Mouse (Mus musculus) hindbrain, embryonic 13.5 days (tissue): ENCODE data around the gene Nfat5. TPM values are rescaled to one million over a fixed set of nuclear protein-coding genes. Genes with fewer than 3 reads are reported as not detected.
A peak's percentile ranks its signal among the peaks of the same experiment; 100 is the strongest.

ENCODE experiments used
- ATAC-seq: fragments of 200-750 bp; cut with Nextera tagmentation; 2 replicates; pipeline ENCODE4 v1.8.0; 2017; ENCODE audit warnings: moderate TSS enrichment; ENCODE audit not compliant: low FRiP score
- H3K27ac ChIP-seq: fragments of 300-500 bp; sonication (generic); 2 replicates; pipeline ENCODE4 v1.5.1; 2015; ENCODE audit warnings: inconsistent platforms, mild to moderate bottlenecking, moderate library complexity
- H3K27me3 ChIP-seq: fragments of 300-500 bp; sonication (generic); 2 replicates; pipeline ENCODE4 v1.6.1; 2015; ENCODE audit warnings: mild to moderate bottlenecking, inconsistent platforms
- H3K36me3 ChIP-seq: fragments of 300-500 bp; sonication (generic); 2 replicates; pipeline ENCODE4 v1.6.1; 2015; ENCODE audit warnings: mild to moderate bottlenecking, inconsistent platforms
- H3K4me1 ChIP-seq: fragments of 300-500 bp; sonication (generic); replicated peaks from 2 replicates; pipeline ENCODE4 v1.6.1; 2015; ENCODE audit warnings: inconsistent platforms
- H3K4me2 ChIP-seq: fragments of 300-500 bp; sonication (generic); 2 replicates; pipeline ENCODE4 v1.6.1; 2015; ENCODE audit warnings: inconsistent platforms, mild to moderate bottlenecking, moderate library complexity
- H3K4me3 ChIP-seq: fragments of 300-500 bp; sonication (generic); 2 replicates; pipeline ENCODE4 v1.5.1; 2015; ENCODE audit warnings: mild to moderate bottlenecking, inconsistent platforms
- H3K9ac ChIP-seq: fragments of 300-500 bp; sonication (generic); 2 replicates; pipeline ENCODE4 v1.6.1; 2015; ENCODE audit warnings: mild to moderate bottlenecking, inconsistent platforms
- H3K9me3 ChIP-seq: fragments of 300-500 bp; sonication (generic); 2 replicates; pipeline ENCODE4 v1.6.1; 2016; ENCODE audit warnings: inconsistent platforms
- WGBS: fragments of 180-500 bp; shearing (Covaris S2); methylation state at CpG from one replicate; pipeline ENCODE4 v1.1.7; 2015; 5-methylcytosine and 5-hydroxymethylcytosine counted together
- polyA plus RNA-seq: library from polyadenylated mRNA; unstranded; fragments of >200 nt; fragmentation: Nextera tagmentation; extraction: Ambion mirVana; gene quantifications from 2 replicates; pipeline ENCODE4 v1.2.1, GENCODE M21; 2015

The Nfat5 gene
- polyA plus RNA-seq, 1 experiment from 2014 or later: 14.5 TPM

DNA sequence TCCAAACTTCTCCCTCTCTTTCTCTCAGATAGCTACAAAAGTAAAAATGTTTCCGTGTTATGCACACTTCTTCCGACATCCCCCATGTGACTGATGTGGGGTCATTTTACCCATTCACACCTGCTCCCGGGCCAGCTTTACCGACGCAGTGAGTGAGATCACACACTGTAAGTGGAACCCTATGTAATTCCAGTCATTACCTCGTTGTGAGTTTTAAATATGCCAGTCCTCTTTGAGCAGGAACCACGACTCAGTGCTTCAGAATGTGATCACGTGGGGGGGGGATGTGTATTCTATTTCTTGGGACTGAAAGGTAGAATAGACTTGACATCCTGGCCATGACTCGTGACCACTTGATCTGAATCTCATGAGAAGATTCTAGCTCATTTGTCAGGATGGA is 24.8 kb upstream of the Nfat5 start:
- Histone ChIP-seq H3K4me1 (no peaks in the 10 kb centered on the region), H3K27me3 (no peaks in the 10 kb centered on the region), H3K27ac (no peak overlapping the region), H3K4me3 (no peak overlapping the region), H3K9ac (no peak overlapping the region), H3K4me2 (no peak overlapping the region), H3K9me3 (no peaks in the 10 kb centered on the region), H3K36me3 (no peaks in the 10 kb centered on the region)
- no peak for ATAC-seq
- WGBS: 79% methylated on average over 9 of the region's 9 CpGs

DNA sequence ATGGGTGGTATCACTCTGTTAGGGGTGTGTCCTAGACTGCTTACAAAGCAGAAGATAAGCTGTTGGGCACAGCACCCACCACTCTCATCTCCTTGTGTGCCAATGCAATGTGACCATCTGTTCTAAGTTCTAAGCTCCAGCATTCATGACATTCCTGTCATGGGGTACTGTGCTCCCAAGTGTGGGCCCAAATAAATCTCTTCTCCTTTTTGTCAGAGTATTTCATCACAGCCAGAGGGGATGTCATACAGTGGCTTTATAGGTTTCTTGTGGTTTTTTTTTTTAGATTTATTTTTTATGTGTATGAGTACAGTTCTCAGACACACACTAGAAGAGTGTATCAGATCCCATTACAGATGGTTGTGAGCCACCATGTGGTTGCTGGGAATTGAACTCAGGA is 24.1 kb upstream of the Nfat5 start:
- H3K4me1 ChIP-seq: no peaks in the 10 kb centered on the region
- no peak for ATAC-seq
- no peak overlapping the region for H3K4me2 ChIP-seq
- no peak overlapping the region for H3K27ac ChIP-seq
- no peaks in the 10 kb centered on the region for H3K36me3 ChIP-seq
- H3K4me3 ChIP-seq: no peak overlapping the region
- H3K9me3 ChIP-seq: no peaks in the 10 kb centered on the region
- H3K27me3 ChIP-seq: no peaks in the 10 kb centered on the region
- H3K9ac ChIP-seq: no peak overlapping the region

DNA sequence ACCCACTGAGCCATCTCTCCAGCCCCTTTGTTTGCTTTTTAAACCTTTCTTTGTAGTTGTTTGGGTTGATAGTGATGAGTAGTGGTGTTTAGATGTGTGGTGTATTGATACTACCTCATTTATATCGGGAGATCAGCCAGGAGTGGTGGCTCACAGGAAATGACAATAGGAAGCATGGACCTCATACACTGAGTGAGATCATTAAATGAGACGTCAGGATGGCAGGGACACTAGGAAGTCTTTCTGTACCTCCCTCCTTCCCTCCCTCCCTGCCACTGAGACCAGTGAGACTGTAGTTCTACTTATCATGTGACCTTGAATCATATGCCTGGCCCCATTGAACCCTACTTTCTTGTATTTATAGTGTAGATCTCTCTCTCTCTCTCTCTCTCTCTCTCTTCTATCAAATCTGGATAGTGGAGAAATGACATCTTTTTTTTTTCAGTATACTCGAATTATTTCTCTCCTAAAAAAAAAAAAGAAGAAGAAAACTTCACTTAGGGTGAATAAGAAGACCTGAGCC is 23.6 kb upstream of the Nfat5 start:
- Histone ChIP-seq H3K27me3 (no peaks in the 10 kb centered on the region), H3K36me3 (no peaks in the 10 kb centered on the region), H3K9ac (no peak overlapping the region), H3K27ac (no peak overlapping the region), H3K4me2 (no peak overlapping the region), H3K9me3 (no peaks in the 10 kb centered on the region), H3K4me3 (no peak overlapping the region), H3K4me1 (no peaks in the 10 kb centered on the region)
- WGBS: 66% methylated on average over 3 of the region's 3 CpGs
- no peak for ATAC-seq

DNA sequence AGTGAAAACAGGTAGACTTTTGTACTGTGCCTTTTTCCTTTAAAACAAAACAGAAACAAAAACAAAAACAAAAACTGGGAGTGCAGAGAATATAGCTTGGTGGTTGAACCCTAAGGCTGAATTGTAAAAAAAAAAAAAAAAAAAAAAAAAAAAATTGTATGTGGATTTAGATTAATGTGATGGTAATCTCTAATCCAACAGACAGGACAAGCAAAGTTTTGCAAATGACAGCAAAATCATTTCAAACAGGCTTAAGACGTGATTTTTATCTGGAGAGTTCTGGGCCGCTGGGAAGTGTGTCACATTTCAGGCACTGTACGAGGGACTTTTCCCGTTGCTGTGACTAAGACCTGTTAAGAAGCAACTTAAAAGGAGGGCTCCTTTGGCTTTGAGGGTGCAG is 23.0 kb upstream of the Nfat5 start:
- 78% methylated on average over 4 of the region's 4 CpGs for WGBS
- Histone ChIP-seq H3K9me3 (no peaks in the 10 kb centered on the region), H3K36me3 (no peaks in the 10 kb centered on the region), H3K4me3 (no peak overlapping the region), H3K4me2 (no peak overlapping the region), H3K9ac (no peak overlapping the region), H3K27me3 (no peaks in the 10 kb centered on the region), H3K27ac (no peak overlapping the region), H3K4me1 (no peaks in the 10 kb centered on the region)
- ATAC-seq: no peak

DNA sequence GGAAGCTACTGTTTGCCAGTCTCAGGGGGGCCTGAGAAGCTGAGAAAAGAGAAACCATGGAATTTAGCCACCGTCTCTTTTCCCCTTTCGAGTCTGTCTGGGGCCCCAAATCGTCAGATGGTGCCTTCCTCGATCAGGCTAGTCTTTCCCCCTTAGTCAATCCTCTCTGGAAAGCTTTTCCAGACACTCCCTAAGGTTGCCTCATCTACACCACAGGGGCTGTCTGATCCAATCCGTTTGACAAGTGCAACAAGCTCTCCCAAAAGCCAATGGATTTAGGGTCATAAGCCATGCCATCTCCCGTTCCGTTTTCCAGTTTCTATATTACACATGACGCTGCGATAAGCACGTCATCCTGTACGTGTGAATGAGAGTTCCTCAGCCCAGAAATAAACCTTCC is 22.5 kb upstream of the Nfat5 start:
- H3K4me1 ChIP-seq: no peaks in the 10 kb centered on the region
- no peak for ATAC-seq
- no peak overlapping the region for H3K4me3 ChIP-seq
- no peak overlapping the region for H3K4me2 ChIP-seq
- H3K36me3 ChIP-seq: no peaks in the 10 kb centered on the region
- 68% methylated on average over 11 of the region's 11 CpGs for WGBS
- no peak overlapping the region for H3K9ac ChIP-seq
- no peaks in the 10 kb centered on the region for H3K9me3 ChIP-seq
- no peak overlapping the region for H3K27ac ChIP-seq
- no peaks in the 10 kb centered on the region for H3K27me3 ChIP-seq

DNA sequence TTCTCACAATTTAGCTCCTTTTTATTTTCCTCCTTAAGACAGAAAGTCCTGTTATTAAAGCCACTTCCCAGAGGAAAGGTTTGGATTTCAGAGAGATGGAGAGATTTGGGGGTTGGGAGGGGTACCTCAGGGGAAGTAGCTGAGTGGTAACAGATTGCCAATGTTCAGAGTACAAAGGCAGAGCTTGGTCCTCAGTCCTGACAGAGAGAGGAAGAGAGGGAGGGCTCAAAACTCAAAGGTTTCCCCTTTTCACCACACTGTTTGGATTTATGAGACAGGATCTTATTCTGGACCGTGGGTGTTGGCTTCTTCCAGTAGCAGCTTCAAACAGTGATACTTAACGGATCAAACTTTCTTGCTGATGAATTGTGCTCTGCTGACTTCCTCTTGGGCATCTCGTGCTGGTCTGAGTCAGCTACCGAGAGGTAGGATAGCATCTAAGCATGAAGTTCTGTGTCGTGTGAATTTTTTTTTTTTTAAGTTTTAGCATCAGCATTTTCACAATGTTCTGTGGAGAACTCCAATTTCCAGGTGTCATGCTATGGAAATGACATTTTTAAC is 15.9 kb upstream of the Nfat5 start:
- Histone ChIP-seq H3K36me3 (no peaks in the 10 kb centered on the region), H3K4me1 (no peaks in the 10 kb centered on the region), H3K4me2 (no peak overlapping the region), H3K9me3 (no peaks in the 10 kb centered on the region), H3K4me3 (no peak overlapping the region), H3K27ac (no peak overlapping the region), H3K27me3 (no peaks in the 10 kb centered on the region), H3K9ac (no peak overlapping the region)
- ATAC-seq: no peak
- 79% methylated on average over 5 of the region's 5 CpGs for WGBS

DNA sequence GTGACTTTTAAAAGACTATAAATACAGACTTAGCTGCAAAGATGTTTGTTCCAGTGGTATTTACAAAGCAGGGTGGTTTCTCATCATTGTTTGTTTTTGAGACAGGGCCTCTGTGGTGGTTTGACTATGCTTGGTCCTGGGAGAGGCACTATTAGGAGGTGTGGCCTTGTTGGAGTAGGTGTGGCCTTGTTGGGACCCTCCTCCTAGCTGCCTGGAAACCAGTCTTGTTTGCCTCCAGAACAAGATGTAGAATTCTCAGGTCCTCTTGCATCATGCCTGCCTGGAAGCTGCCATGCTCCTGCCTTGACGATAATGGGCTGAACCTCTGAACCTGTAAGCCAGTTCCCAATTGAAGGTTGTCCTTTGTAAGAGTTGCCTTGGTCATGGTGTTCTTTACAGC is 14.7 kb upstream of the Nfat5 start:
- WGBS: 76% methylated on average over 1 of the region's 1 CpGs
- H3K27me3 ChIP-seq: no peaks in the 10 kb centered on the region
- no peak overlapping the region for H3K27ac ChIP-seq
- no peaks in the 10 kb centered on the region for H3K36me3 ChIP-seq
- H3K4me3 ChIP-seq: no peak overlapping the region
- H3K9ac ChIP-seq: no peak overlapping the region
- H3K4me1 ChIP-seq: no peaks in the 10 kb centered on the region
- H3K4me2 ChIP-seq: no peak overlapping the region
- ATAC-seq: no peak
- no peaks in the 10 kb centered on the region for H3K9me3 ChIP-seq

DNA sequence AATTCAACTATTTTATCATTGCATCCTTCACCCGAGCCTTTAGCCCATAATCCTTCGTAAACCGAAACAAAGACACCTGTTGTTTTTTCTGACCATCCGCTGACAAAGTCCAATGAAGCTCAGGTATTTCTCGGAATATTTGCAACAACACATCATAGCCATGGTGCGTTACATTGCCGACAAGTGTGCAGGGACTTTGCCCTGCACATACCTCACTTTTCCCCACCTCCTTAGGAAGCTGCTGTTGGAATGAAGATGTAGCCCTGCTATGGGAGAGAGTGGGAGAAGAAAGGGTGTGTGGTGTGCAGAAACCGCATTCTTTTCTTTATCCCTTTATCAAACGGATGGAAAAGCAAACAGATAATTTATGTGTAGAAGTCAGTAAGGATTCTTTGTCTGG is 6.6 kb upstream of the Nfat5 start:
- Histone ChIP-seq H3K27me3 (no peaks in the 10 kb centered on the region), H3K4me3 (no peak overlapping the region), H3K9me3 (no peaks in the 10 kb centered on the region), H3K36me3 (no peaks in the 10 kb centered on the region), H3K4me2 (no peak overlapping the region), H3K4me1 (no peaks in the 10 kb centered on the region), H3K27ac (no peak overlapping the region), H3K9ac (no peak overlapping the region)
- 85% methylated on average over 9 of the region's 9 CpGs for WGBS
- no peak for ATAC-seq

DNA sequence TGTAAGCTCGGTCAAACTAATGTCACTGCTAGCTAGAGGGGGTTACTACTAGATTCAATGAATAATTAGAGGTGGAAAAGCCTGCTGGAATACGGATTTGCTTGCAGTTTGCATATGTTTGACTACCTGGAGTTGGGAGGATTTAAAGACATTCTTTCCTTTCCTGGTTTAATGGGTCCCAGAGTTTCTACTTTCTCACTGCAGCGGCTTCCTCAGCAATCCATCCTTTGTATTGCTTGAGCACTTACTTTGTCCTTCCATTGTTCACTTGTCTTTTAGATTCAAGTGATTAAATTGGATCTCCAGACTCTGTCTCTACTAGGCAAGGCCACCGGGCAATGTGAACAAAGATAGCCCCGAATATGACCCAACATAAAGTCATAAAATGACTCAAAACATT is 5.7 kb upstream of the Nfat5 start:
- no peak overlapping the region for H3K4me2 ChIP-seq
- 49% methylated on average over 5 of the region's 5 CpGs for WGBS
- no peak for ATAC-seq
- no peaks in the 10 kb centered on the region for H3K9me3 ChIP-seq
- no peak overlapping the region for H3K27ac ChIP-seq
- H3K4me1 ChIP-seq: peaks cover 4% of the 10 kb centered on the region
- H3K4me3 ChIP-seq: no peak overlapping the region
- H3K27me3 ChIP-seq: no peaks in the 10 kb centered on the region
- H3K9ac ChIP-seq: no peak overlapping the region
- H3K36me3 ChIP-seq: no peaks in the 10 kb centered on the region

DNA sequence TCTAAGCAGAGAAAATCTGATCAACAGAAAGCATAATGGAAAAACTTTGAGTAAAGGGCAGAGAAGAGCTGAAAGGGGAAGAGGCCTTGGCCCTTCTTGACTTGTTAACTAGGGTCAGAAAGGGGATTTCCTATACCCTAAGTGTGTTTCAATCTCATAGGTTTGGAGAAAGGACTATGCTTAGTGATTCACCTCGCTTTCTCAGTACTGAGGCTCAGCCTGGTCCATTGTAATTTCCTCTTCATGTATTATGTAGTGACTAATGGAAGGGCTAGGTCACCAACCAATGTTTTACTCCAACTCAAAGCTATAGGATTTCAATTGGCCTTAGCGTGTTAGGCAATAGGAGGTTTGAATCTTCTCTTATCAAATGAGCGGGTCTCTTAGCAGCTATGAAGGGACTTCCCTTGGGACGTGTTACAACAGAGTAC is 2.1 kb upstream of the Nfat5 start:
- no peaks in the 10 kb centered on the region for H3K9me3 ChIP-seq
- H3K36me3 ChIP-seq: no peaks in the 10 kb centered on the region
- H3K9ac ChIP-seq: no peak overlapping the region
- 89% methylated on average over 4 of the region's 4 CpGs for WGBS
- H3K27ac ChIP-seq: no peak overlapping the region
- H3K4me2 ChIP-seq: no peak overlapping the region
- peaks cover 21% of the 10 kb centered on the region for H3K4me1 ChIP-seq
- H3K4me3 ChIP-seq: no peak overlapping the region
- H3K27me3 ChIP-seq: no peaks in the 10 kb centered on the region
- no peak for ATAC-seq

DNA sequence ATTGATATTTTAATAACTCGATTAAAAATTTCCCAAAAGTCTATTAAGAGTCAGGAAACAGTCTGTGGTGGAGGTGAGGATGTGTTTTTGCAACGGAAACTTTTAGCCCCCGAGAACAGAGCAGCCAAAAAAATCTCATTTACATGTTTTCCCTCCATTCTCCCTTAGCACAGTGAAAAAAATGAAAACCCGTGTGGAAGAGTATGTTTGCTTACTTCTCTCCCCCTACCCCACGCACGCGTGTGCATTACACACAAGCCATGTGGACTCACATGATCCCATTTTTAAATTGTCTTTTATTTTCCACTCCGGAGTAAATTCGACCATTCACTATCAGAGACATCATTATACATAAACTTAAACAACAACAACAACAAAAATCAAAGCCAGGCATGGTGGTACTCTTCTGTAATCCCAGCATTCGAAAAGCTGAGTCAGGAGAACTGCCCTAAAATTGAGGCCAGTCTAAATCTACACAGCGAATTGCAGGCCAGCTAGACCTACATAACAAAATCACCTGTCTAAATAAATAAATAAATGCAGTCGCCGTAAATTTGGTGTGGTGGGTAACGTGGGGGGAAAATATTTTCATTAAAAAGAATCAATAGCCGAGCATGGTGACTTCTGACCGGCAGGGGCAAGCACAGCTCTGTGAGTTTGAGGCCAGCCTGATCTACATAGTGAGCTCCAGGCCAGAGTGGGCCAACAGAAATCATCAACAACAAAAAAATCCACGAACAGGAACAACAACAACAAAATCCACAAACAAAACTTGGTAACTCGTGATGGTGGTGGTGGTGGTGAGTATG is 947 bp upstream of the Nfat5 start:
- H3K36me3 ChIP-seq: no peaks in the 10 kb centered on the region
- peak overlapping the region; percentile 57 for H3K4me2 ChIP-seq
- H3K9me3 ChIP-seq: no peaks in the 10 kb centered on the region
- WGBS: 62% methylated on average over 18 of the region's 18 CpGs
- ATAC-seq: peak; percentile 38
- H3K4me1 ChIP-seq: peaks cover 26% of the 10 kb centered on the region
- H3K27me3 ChIP-seq: no peaks in the 10 kb centered on the region
- H3K27ac ChIP-seq: peak overlapping the region; percentile 98
- H3K4me3 ChIP-seq: peak overlapping the region; percentile 96
- H3K9ac ChIP-seq: peak overlapping the region; percentile 97

DNA sequence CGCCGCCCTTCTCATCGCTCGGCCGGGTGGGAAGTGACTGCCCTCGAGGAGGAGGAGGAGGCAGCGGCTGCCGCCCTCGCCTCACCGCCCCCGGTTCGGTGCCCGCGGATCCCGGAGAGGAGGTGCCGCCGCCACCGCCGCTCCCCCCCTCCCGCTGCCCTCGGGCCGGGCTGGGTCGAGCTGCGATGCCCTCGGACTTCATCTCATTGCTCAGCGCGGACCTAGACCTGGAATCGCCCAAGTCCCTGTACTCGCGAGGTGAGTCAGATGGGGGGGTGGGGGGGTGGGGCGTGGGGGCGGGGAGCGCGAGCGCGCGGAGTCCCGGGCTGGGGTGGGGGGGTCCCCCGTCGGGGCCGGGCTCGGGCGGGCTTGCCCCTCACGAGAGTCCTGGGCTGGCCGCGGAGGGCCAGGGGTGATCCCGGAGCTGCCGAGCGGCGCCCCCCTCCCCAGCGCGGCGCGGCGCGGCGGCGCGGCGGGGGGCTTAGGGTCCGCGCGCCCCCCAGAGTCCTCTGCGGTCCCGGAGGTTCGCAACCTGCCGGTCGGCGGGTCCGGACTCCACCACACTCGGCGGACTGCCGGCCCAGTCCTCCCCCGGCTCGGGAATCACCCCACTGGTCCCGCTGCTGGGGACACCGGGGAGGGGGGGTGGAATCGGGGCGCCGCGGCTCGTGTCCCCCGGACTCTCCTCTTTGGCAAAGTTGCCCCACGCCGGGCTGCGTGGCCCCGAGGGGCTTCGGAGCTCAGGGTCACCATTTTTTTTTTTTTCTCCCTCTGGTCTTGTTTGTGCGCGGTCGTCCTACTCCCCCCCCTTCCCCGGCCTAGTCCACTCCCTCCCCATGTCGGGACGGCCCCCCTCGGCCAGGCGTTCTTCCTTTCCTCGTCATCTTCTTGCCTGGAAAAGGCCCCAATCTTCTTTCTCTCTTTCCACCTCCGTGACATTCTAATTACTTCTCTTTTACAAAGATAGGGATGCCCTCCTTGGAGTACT is 665 bp downstream of the Nfat5 start:
- WGBS: 0% methylated on average over 55 of the region's 98 CpGs
- Histone ChIP-seq H3K27me3 (no peaks in the 10 kb centered on the region), H3K4me1 (peaks cover 26% of the 10 kb centered on the region), H3K4me2 (peak overlapping the region; percentile 57), H3K27ac (peak overlapping the region; percentile 98), H3K36me3 (no peaks in the 10 kb centered on the region), H3K9me3 (no peaks in the 10 kb centered on the region), H3K4me3 (peak overlapping the region; percentile 96), H3K9ac (peak overlapping the region; percentile 97)
- peak; percentile 66 for ATAC-seq
